Mouse (Mus musculus): ENCODE data around the gene D630023F18Rik. TPM values are rescaled to one million over a fixed set of nuclear protein-coding genes. Genes with fewer than 3 reads are reported as not detected.
A peak's percentile ranks its signal among the peaks of the same experiment; 100 is the strongest.

The D630023F18Rik gene
- polyA plus RNA-seq, 1 experiment from 2014 or later = 0.45 TPM

DNA sequence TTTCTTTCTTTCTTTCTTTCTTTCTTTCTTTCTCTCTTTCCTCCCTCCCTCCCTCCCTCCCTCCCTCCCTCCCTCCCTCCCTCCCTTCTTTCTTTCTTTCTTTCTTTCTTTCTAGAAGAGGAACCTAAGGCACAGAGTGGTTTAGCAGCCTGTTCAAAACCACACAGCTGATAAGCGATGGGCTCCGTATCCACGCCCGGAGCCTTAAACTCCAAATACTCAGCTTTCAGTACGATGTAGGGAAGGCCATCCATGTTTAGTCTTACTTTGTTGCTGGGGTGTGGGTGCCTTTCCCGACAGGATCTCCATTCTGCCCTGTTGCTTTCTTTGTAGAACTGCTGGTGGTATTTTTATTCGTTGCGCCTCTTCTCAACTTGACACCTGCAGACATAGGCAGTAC lies 13.8 kb downstream of the D630023F18Rik start:
- H3K27ac ChIP-seq (replicated peaks; ENCODE audit: low read depth, low read length) = no peak overlapping the region
- no peaks in the 10 kb centered on the region for H3K4me1 ChIP-seq (ENCODE audit: control insufficient read depth, insufficient read depth, low read length)
- no peak for ATAC-seq (replicated peaks; ENCODE audit: insufficient number of reproducible peaks, low FRiP score, low TSS enrichment, low read depth)
- H3K9me3 ChIP-seq (replicated peaks; ENCODE audit: control insufficient read depth, low read length) = no peaks in the 10 kb centered on the region
- no peak overlapping the region for H3K9ac ChIP-seq (replicated peaks; ENCODE audit: low read length)
- H3K27me3 ChIP-seq (ENCODE audit: control insufficient read depth, insufficient read depth, low read length) = no peaks in the 10 kb centered on the region
- WGBS = 85% methylated on average over 8 of the region's 8 CpGs
- no peaks in the 10 kb centered on the region for H3K36me3 ChIP-seq (replicated peaks; ENCODE audit: control insufficient read depth, insufficient read depth, low read depth, low read length)
- no peak for DNase-seq (ENCODE audit: low spot score)
- no peak overlapping the region for H3K4me2 ChIP-seq (ENCODE audit: low read depth, low read length)
- no peak overlapping the region for H3K4me3 ChIP-seq (ENCODE audit: low read depth, low read length)

DNA sequence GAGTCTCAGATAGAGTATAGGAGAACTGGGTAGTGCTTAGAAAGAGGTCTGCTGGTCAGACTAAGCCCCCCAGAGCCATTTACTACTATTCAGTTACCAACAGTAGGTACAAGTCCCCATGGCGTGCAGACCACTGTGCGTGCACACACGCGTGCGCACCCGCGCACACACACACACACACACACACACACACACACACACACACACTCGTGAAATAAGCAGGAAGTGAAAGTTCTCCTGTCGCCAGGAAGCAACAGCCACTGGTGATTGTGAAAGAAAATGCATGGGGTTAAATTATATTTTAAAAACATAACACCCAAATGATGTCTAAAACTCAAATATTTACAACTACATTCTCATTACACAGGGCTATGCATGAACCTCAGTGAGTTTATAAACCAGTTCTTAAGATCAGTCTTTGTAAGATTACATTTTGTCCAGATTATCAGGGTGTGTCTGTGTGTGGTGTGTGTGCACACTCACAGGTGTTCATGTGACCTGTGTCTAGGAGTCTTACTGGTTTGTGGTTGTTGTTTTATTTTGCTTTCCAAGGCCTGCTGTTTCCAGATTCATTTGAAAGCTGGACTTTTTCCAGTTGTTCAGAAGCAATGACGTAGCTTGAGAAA lies 15.2 kb downstream of the D630023F18Rik start:
- no peaks in the 10 kb centered on the region for H3K36me3 ChIP-seq (replicated peaks; ENCODE audit: control insufficient read depth, insufficient read depth, low read depth, low read length)

DNA sequence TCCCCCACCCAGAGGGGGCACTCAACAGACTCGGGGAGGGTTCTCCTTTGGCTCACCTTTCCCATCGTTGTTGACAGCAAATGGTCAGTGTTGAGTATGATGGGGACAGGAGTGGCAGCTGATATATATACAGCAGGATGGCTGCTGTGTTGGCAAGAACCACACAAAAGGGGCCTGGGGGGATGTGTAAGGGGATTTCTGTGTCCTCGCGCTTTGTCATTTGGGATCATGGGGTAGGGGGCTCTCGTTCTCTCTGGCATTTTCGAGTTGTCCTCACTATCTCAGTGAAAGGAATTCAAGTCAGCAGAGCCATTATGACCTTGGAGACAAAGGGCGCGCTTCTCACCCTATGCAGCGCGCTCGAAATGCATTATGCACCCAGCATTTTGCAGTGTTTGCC lies 19.7 kb downstream of the D630023F18Rik start, which contains the start of gene Cryga:
TSS of gene Cryga (minus strand) at position 101 of the 400 bp plus-strand sequence.
- Histone ChIP-seq H3K4me3 (ENCODE audit: low read depth, low read length) (no peak within 1 kb of the TSS), H3K9ac (replicated peaks; ENCODE audit: low read length) (no peak within 1 kb of the TSS), H3K27ac (replicated peaks; ENCODE audit: low read depth, low read length) (no peak within 1 kb of the TSS), H3K9me3 (replicated peaks; ENCODE audit: control insufficient read depth, low read length) (no peaks in the 10 kb centered on the region), H3K4me2 (ENCODE audit: low read depth, low read length) (no peak within 1 kb of the TSS), H3K27me3 (ENCODE audit: control insufficient read depth, insufficient read depth, low read length) (no peaks in the 10 kb centered on the region), H3K4me1 (ENCODE audit: control insufficient read depth, insufficient read depth, low read length) (no peaks in the 10 kb centered on the region), H3K36me3 (replicated peaks; ENCODE audit: control insufficient read depth, insufficient read depth, low read depth, low read length) (no peaks in the 10 kb centered on the region)
- DNase-seq (ENCODE audit: low spot score) (no peak), ATAC-seq (replicated peaks; ENCODE audit: insufficient number of reproducible peaks, low FRiP score, low TSS enrichment, low read depth) (no peak)
- WGBS = 90% methylated on average over 11 of the region's 11 CpGs

More for the DNA sequence above, 15.2 kb downstream of the D630023F18Rik start:
- ATAC-seq (replicated peaks; ENCODE audit: insufficient number of reproducible peaks, low FRiP score, low TSS enrichment, low read depth) = no peak
- H3K27ac ChIP-seq (replicated peaks; ENCODE audit: low read depth, low read length) = no peak overlapping the region
- H3K9me3 ChIP-seq (replicated peaks; ENCODE audit: control insufficient read depth, low read length) = no peaks in the 10 kb centered on the region
- no peak overlapping the region for H3K9ac ChIP-seq (replicated peaks; ENCODE audit: low read length)
- no peaks in the 10 kb centered on the region for H3K4me1 ChIP-seq (ENCODE audit: control insufficient read depth, insufficient read depth, low read length)
- DNase-seq (ENCODE audit: low spot score) = no peak
- H3K27me3 ChIP-seq (ENCODE audit: control insufficient read depth, insufficient read depth, low read length) = no peaks in the 10 kb centered on the region
- H3K4me3 ChIP-seq (ENCODE audit: low read depth, low read length) = no peak overlapping the region
- WGBS = 85% methylated on average over 10 of the region's 10 CpGs
- H3K4me2 ChIP-seq (ENCODE audit: low read depth, low read length) = no peak overlapping the region

DNA sequence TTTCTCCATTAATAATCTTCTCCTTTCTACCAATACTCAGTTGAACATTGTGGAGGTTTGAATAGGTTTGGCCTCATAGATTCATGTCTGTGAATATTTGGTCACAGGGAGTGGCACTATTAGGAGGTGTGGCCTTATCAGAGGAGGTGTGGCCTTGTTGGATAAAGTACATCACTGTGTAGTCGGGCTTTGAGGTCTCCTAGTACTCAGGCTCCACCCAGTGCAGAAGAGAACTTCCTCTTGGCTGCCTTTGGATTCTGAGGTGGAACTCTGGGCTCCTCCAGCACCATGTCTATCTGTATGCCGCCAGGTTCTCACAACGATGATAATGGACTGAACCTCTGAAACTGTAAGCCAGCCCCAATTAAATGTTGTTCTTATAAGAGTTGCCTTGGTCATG lies 26.1 kb downstream of the D630023F18Rik start:
- Histone ChIP-seq H3K9ac (replicated peaks; ENCODE audit: low read length) (no peak overlapping the region), H3K4me1 (ENCODE audit: control insufficient read depth, insufficient read depth, low read length) (no peaks in the 10 kb centered on the region), H3K27me3 (ENCODE audit: control insufficient read depth, insufficient read depth, low read length) (no peaks in the 10 kb centered on the region), H3K4me2 (ENCODE audit: low read depth, low read length) (no peak overlapping the region), H3K9me3 (replicated peaks; ENCODE audit: control insufficient read depth, low read length) (no peaks in the 10 kb centered on the region), H3K36me3 (replicated peaks; ENCODE audit: control insufficient read depth, insufficient read depth, low read depth, low read length) (no peaks in the 10 kb centered on the region), H3K4me3 (ENCODE audit: low read depth, low read length) (no peak overlapping the region), H3K27ac (replicated peaks; ENCODE audit: low read depth, low read length) (no peak overlapping the region)
- ATAC-seq (replicated peaks; ENCODE audit: insufficient number of reproducible peaks, low FRiP score, low TSS enrichment, low read depth) (no peak), DNase-seq (ENCODE audit: low spot score) (no peak)
- 78% methylated on average over 3 of the region's 3 CpGs for WGBS

DNA sequence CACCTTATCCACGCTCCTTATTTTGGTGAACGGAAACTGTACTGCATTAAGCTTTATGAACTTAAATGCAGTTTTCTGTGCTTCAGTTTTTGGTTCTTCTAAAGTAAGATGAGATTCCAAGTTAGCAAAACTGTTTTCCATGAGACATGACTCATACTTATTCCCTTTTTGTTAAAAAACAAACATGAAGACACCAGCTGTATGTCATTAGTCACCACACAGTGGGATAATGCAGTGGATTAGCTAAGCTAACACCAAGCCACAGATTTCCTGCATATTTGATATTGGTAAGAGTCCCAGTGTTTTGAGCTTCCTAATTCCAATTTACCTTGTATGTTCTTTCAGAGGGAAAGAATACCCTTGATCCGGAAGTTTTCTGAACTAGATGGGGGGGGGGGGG lies 31.4 kb downstream of the D630023F18Rik start:
- H3K4me3 ChIP-seq (ENCODE audit: low read depth, low read length) = no peak overlapping the region
- no peaks in the 10 kb centered on the region for H3K27me3 ChIP-seq (ENCODE audit: control insufficient read depth, insufficient read depth, low read length)
- DNase-seq (ENCODE audit: low spot score) (no peak), ATAC-seq (replicated peaks; ENCODE audit: insufficient number of reproducible peaks, low FRiP score, low TSS enrichment, low read depth) (no peak)
- no peaks in the 10 kb centered on the region for H3K9me3 ChIP-seq (replicated peaks; ENCODE audit: control insufficient read depth, low read length)
- H3K4me2 ChIP-seq (ENCODE audit: low read depth, low read length) = no peak overlapping the region
- no peaks in the 10 kb centered on the region for H3K4me1 ChIP-seq (ENCODE audit: control insufficient read depth, insufficient read depth, low read length)
- no peak overlapping the region for H3K9ac ChIP-seq (replicated peaks; ENCODE audit: low read length)
- H3K27ac ChIP-seq (replicated peaks; ENCODE audit: low read depth, low read length) = no peak overlapping the region
- 86% methylated on average over 3 of the region's 3 CpGs for WGBS
- H3K36me3 ChIP-seq (replicated peaks; ENCODE audit: control insufficient read depth, insufficient read depth, low read depth, low read length) = no peaks in the 10 kb centered on the region

DNA sequence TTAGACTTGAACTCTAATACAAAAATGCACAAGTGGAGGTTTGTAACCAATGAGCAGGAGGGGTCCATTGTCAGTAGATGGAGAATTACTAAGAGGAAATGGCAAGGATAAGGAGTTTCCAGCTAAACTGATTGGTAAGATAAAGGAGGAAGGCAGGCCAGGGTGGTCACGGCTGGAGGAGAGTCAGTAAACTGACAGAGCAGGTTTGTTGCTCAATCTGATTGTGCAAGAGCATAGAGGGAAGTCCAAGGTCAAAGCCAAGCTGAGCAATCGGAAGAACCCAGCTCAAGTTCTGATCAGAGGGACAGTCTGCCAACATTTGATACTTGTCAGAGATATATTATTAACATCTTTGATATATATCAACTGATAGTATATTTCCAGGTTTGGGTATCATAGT lies 32.6 kb downstream of the D630023F18Rik start:
- DNase-seq (ENCODE audit: low spot score) (no peak), ATAC-seq (replicated peaks; ENCODE audit: insufficient number of reproducible peaks, low FRiP score, low TSS enrichment, low read depth) (no peak)
- H3K27me3 ChIP-seq (ENCODE audit: control insufficient read depth, insufficient read depth, low read length) = no peaks in the 10 kb centered on the region
- no peak overlapping the region for H3K9ac ChIP-seq (replicated peaks; ENCODE audit: low read length)
- H3K4me2 ChIP-seq (ENCODE audit: low read depth, low read length) = no peak overlapping the region
- no peaks in the 10 kb centered on the region for H3K36me3 ChIP-seq (replicated peaks; ENCODE audit: control insufficient read depth, insufficient read depth, low read depth, low read length)
- no peaks in the 10 kb centered on the region for H3K4me1 ChIP-seq (ENCODE audit: control insufficient read depth, insufficient read depth, low read length)
- H3K4me3 ChIP-seq (ENCODE audit: low read depth, low read length) = no peak overlapping the region
- no peak overlapping the region for H3K27ac ChIP-seq (replicated peaks; ENCODE audit: low read depth, low read length)
- no peaks in the 10 kb centered on the region for H3K9me3 ChIP-seq (replicated peaks; ENCODE audit: control insufficient read depth, low read length)
- 75% methylated on average over 2 of the region's 2 CpGs for WGBS

DNA sequence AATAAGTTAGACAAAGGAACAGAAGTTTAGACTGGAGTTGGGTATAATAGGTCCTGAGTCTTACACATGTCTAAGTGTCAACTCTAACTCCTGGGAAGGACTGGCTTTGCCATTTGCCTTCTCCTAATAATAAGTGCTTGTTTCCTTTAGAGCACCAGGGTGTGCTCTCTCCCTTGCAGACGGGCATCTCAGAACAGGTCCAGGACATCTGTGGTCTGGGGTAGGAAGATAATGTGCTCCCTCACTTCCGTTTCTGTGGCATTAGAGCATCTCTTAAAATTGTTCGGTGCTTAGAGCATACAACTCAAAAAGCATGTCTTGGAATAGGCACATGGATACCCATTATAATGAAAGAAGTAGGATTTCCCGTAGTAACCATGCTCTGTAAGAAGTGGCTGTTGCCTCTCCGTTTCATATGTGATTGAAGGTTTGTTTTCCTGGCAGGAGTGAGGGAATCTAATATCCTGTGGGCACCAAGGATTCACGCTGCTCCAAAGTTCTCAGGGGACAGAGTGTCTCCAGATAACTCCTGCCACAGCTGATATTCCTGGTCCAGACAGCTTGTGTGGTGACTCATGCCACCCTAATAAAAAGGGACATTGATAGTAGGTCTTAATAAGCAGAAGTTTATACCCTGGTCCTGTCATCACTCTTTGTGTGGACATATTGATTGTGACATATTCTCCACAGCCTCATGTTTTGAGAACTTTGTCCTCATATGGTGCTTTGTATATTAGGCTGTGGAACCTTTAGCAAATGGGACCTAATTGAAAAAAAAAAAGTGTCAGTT lies 34.3 kb downstream of the D630023F18Rik start:
- Histone ChIP-seq H3K27me3 (ENCODE audit: control insufficient read depth, insufficient read depth, low read length) (no peaks in the 10 kb centered on the region), H3K27ac (replicated peaks; ENCODE audit: low read depth, low read length) (no peak overlapping the region), H3K4me2 (ENCODE audit: low read depth, low read length) (no peak overlapping the region), H3K36me3 (replicated peaks; ENCODE audit: control insufficient read depth, insufficient read depth, low read depth, low read length) (no peaks in the 10 kb centered on the region), H3K4me1 (ENCODE audit: control insufficient read depth, insufficient read depth, low read length) (no peaks in the 10 kb centered on the region), H3K9ac (replicated peaks; ENCODE audit: low read length) (no peak overlapping the region), H3K4me3 (ENCODE audit: low read depth, low read length) (no peak overlapping the region), H3K9me3 (replicated peaks; ENCODE audit: control insufficient read depth, low read length) (no peaks in the 10 kb centered on the region)
- no peak for DNase-seq (ENCODE audit: low spot score)
- WGBS = 76% methylated on average over 6 of the region's 6 CpGs
- no peak for ATAC-seq (replicated peaks; ENCODE audit: insufficient number of reproducible peaks, low FRiP score, low TSS enrichment, low read depth)

DNA sequence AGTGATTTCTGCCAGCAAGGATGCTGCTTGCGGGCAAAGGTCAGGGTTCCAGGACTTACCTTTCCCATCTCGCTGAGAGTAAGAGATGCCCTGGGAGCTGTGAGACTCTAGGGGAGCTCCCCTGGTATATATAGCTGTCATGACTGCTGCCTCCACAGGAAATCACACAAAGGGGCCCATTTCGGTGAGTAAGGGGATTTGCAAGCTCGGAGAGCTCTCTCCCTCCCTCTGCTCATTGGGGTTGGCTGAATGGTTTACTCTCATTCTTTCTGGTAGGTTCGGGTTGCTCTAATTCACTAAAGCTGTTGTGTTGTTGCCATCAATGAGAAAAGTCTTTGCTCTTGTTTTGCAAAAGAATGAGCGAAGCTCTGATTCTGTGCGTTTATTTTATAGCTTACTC lies 40.8 kb downstream of the D630023F18Rik start, which contains the start of gene Crygb:
TSS of gene Crygb (minus strand) at position 101 of the 400 bp plus-strand sequence.
- no peaks in the 10 kb centered on the region for H3K4me1 ChIP-seq (ENCODE audit: control insufficient read depth, insufficient read depth, low read length)
- no peak within 1 kb of the TSS for H3K27ac ChIP-seq (replicated peaks; ENCODE audit: low read depth, low read length)
- H3K9ac ChIP-seq (replicated peaks; ENCODE audit: low read length) = no peak within 1 kb of the TSS
- WGBS = 25% methylated on average over 7 of the region's 7 CpGs
- no peaks in the 10 kb centered on the region for H3K36me3 ChIP-seq (replicated peaks; ENCODE audit: control insufficient read depth, insufficient read depth, low read depth, low read length)
- no peak within 1 kb of the TSS for H3K4me2 ChIP-seq (ENCODE audit: low read depth, low read length)
- no peak for ATAC-seq (replicated peaks; ENCODE audit: insufficient number of reproducible peaks, low FRiP score, low TSS enrichment, low read depth)
- H3K27me3 ChIP-seq (ENCODE audit: control insufficient read depth, insufficient read depth, low read length) = no peaks in the 10 kb centered on the region
- H3K9me3 ChIP-seq (replicated peaks; ENCODE audit: control insufficient read depth, low read length) = no peaks in the 10 kb centered on the region
- peak; percentile 24 for DNase-seq (ENCODE audit: low spot score)
- H3K4me3 ChIP-seq (ENCODE audit: low read depth, low read length) = no peak within 1 kb of the TSS

Measured in embryonic facial prominence, embryonic 11.5 days (tissue).